Mouse (Mus musculus): Measurements from ENCODE around the gene Piwil1. TPM values are rescaled to one million over a fixed set of nuclear protein-coding genes. Genes with fewer than 3 reads are reported as not detected.

The Piwil1 gene
- total RNA-seq, 2 experiments from 2014 or later, result not detected

GRCm38 (mm10) chr5:128687139-128687538, 15.2 kb upstream of the Piwil1 start:
- Histone ChIP-seq H3K4me3 (no peak overlapping the region), H3K27ac (no peak overlapping the region)
- TF ChIP-seq CTCF (IDR thresholded peaks at IDR 0.05), result peak; percentile 25
- no peak for DNase-seq (ENCODE audit: extremely low spot score in 1 of 2, low spot score in 2 of 2)
- intact Hi-C loops (cut with DNase I), result no loop called here

GRCm38 (mm10) chr5:128694107-128694506, 8.2 kb upstream of the Piwil1 start:
- no peak; the same call in 1 of the 2 replicates for TF ChIP-seq CTCF (IDR thresholded peaks at IDR 0.05)
- Histone ChIP-seq H3K27ac (no peak overlapping the region), H3K4me3 (no peak overlapping the region)
- no peak for DNase-seq (ENCODE audit: extremely low spot score in 1 of 2, low spot score in 2 of 2)
- intact Hi-C loops (cut with DNase I), result no loop called here

DNA sequence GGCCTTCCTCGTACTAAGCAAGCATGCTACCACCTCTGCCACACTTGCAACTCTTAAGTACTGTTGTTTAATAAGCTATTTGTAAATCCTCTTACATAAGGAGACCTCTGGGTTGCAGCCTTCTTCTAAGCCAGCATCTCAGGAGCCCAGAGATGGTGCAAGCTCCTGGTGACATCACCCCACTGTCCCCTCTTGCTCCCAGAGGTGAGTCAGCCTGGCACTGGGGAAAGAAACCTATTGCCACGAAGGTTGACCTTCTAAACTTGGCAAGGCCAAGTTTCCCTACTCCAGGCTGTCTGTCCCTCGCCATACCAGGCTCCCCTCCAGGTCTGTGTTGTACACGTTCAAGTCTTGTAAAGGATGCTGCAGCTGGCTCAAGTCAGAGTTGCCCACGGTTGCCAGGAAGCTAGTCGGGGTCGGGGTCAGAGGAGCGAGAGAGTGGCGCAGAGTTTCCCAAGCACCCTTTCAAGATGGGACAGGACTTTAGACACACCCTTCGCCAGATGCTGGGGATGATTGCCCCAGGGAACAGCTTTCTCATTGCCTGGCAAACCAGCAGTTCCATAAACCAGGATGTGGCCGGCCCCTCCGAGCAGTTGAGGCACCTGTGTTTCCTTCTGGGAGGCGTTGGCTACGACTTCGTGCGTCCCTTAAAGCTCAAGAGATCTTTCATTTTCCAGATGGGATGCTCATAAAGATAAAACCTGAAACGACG, 7.6 kb upstream of the Piwil1 start:
- no peak overlapping the region for H3K4me3 ChIP-seq
- intact Hi-C loops (cut with DNase I), result no loop called here
- no peak overlapping the region for H3K27ac ChIP-seq
- DNase-seq (ENCODE audit: extremely low spot score in 1 of 2, low spot score in 2 of 2), result no peak
- no peak for TF ChIP-seq CTCF (IDR thresholded peaks at IDR 0.05)

DNA sequence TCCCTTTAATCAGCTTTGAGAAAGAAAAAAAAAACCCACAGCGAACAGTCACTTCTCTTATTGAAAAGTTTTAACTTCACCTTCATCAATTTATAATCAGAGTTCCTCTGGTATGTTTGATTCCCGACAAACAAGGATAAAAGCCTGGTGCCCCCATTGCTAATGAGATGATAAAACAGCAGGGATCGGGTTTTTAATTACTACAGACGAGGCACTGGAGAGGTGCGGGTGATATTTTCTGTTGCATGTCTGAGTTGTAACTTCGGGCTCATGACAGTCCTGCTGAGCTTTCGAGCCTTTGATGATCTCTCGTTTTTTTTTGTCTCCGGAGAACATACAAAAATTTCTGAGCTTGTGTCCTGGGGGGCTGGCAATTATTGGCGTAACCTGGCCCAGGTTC, 5.5 kb upstream of the Piwil1 start:
- no peak for DNase-seq (ENCODE audit: extremely low spot score in 1 of 2, low spot score in 2 of 2)
- no peak for TF ChIP-seq CTCF (IDR thresholded peaks at IDR 0.05)
- intact Hi-C loops (cut with DNase I), result no loop called here
- Histone ChIP-seq H3K27ac (no peak overlapping the region), H3K4me3 (no peak overlapping the region)

GRCm38 (mm10) chr5:128700716-128701115, 1.6 kb upstream of the Piwil1 start:
- no peak for DNase-seq (ENCODE audit: extremely low spot score in 1 of 2, low spot score in 2 of 2)
- Histone ChIP-seq H3K27ac (no peak overlapping the region), H3K4me3 (no peak overlapping the region)
- intact Hi-C loops (cut with DNase I), result no loop called here
- no peak for TF ChIP-seq CTCF (IDR thresholded peaks at IDR 0.05)

GRCm38 (mm10) chr5:128703688-128704087, 1.4 kb downstream of the Piwil1 start:
- intact Hi-C loops (cut with DNase I), result no loop called here
- TF ChIP-seq CTCF (IDR thresholded peaks at IDR 0.05), result no peak
- no peak overlapping the region for H3K27ac ChIP-seq
- no peak for DNase-seq (ENCODE audit: extremely low spot score in 1 of 2, low spot score in 2 of 2)
- H3K4me3 ChIP-seq, result no peak overlapping the region

DNA sequence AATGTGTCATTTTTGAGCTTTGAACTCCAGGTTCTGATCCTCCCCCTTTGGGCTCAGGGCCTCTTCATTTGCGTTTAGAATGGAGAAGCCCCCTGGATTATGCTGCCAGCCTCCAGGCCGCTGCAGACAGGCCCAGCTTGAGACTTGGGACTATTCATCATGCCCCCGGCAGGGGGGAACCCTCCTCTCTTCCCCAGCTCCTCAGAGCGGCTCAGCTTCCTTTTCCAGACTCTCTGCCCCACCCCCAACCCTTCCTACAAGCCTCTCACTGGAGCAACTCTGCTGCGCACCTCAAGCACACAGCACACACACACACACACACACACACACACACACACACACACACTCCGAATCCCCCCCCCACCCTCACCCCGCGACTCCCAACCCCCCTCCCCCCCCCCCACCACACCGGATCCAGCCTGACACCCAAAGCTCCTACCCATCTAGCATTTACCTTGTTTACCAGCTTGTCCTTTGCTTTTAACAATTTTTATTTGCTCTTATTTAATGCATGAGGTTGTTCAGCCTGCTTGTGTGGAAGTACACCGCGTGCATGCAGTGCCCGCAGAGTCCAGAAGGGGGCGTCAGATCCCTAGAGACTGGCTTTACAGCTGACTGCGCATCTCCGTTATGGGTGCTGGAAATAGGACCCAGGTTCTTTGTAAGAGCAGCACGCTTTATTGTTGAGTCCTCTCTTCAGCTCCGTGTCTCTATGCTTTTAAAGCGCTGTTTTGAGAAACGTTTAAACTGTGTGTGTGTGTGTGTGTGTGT, 2.0 kb downstream of the Piwil1 start:
- DNase-seq (ENCODE audit: extremely low spot score in 1 of 2, low spot score in 2 of 2), result no peak
- no peak overlapping the region for H3K27ac ChIP-seq
- peak; percentile 5 for TF ChIP-seq CTCF (IDR thresholded peaks at IDR 0.05)
- H3K4me3 ChIP-seq, result no peak overlapping the region
- intact Hi-C loops (cut with DNase I), result no loop called here

GRCm38 (mm10) chr5:128706467-128706866, 4.1 kb downstream of the Piwil1 start:
- no peak for DNase-seq (ENCODE audit: extremely low spot score in 1 of 2, low spot score in 2 of 2)
- intact Hi-C loops (cut with DNase I), result no loop called here
- TF ChIP-seq CTCF (IDR thresholded peaks at IDR 0.05), result no peak; the same call in none of the 2 replicates
- H3K4me3 ChIP-seq, result no peak overlapping the region
- no peak overlapping the region for H3K27ac ChIP-seq

GRCm38 (mm10) chr5:128707271-128707670, 4.9 kb downstream of the Piwil1 start:
- intact Hi-C loops (cut with DNase I), result no loop called here
- Histone ChIP-seq H3K4me3 (no peak overlapping the region), H3K27ac (no peak overlapping the region)
- no peak for DNase-seq (ENCODE audit: extremely low spot score in 1 of 2, low spot score in 2 of 2)
- TF ChIP-seq CTCF (IDR thresholded peaks at IDR 0.05), result no peak

DNA sequence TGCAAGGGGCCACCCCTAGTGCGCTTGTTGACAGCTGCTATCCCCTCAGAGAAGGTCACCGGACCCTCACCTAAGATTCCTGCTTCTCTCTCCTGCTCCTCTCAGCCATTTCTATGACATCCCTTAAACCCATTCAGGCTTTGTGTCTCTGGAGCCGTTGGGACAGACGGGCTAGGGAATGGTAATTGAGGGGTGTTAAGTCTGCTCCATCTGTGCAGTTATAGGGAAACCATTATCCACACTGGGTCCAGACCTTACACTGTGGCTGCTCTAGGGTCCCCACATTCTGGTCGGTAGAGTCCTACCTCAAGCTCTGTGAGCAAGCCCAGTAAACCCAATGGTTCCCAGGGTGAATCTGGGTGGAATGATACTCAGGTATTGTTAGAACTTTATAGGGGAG, 6.6 kb downstream of the Piwil1 start:
- TF ChIP-seq CTCF (IDR thresholded peaks at IDR 0.05), result no peak
- H3K4me3 ChIP-seq, result no peak overlapping the region
- H3K27ac ChIP-seq, result no peak overlapping the region
- intact Hi-C loops (cut with DNase I), result no loop called here
- DNase-seq (ENCODE audit: extremely low spot score in 1 of 2, low spot score in 2 of 2), result no peak

GRCm38 (mm10) chr5:128710596-128710995, 8.3 kb downstream of the Piwil1 start:
- no peak for TF ChIP-seq CTCF (IDR thresholded peaks at IDR 0.05)
- intact Hi-C loops (cut with DNase I), result loop anchor here (5.0 kb wide), 1 partner anchor 188 kb away; no protein-coding TSS in a partner anchor
- no peak overlapping the region for H3K4me3 ChIP-seq
- no peak for DNase-seq (ENCODE audit: extremely low spot score in 1 of 2, low spot score in 2 of 2)
- no peak overlapping the region for H3K27ac ChIP-seq

GRCm38 (mm10) chr5:128711847-128712246, 9.5 kb downstream of the Piwil1 start:
- intact Hi-C loops (cut with DNase I), result loop anchor here (5.0 kb wide), 1 partner anchor 190 kb away; no protein-coding TSS in a partner anchor
- Histone ChIP-seq H3K27ac (no peak overlapping the region), H3K4me3 (no peak overlapping the region)
- TF ChIP-seq CTCF (IDR thresholded peaks at IDR 0.05), result peak; percentile 55
- no peak for DNase-seq (ENCODE audit: extremely low spot score in 1 of 2, low spot score in 2 of 2)
